Comparison of ENCODE assay signal across 11 mouse cellular contexts in the genomic region with DNA sequence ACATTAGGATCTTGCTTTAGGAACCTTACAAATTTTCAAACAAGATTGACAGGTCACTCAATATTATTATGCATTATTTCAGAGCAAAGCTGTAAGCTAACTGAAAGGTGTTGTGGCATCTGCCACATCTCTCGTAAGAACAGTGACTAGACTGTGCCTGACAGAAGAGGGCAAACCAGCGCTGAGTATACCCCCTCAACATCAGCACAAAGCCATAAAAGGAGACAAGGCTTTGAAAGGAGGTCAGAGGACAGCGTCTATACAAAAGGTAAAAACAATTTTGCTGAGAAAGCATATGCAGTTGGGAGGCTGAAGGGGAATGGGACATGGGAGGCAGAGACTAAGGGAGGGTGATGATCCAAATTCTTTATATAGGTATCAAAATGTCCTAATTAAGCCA. TPM values are rescaled to one million over a fixed set of nuclear protein-coding genes. Genes with fewer than 3 reads are reported as not detected.
DNase-seq lines count a peak whose midpoint lies in the region; ATAC-seq and TF ChIP-seq lines count a peak whose summit lies in the region.
"Had no signal": no experiment of that assay in that cellular context is flagged by ENCODE, and none has a peak within 500 bp of the region (broad histone marks: within the 10 kb centered on the region; RNA-seq: fewer than 3 reads in every experiment).

No protein-coding gene starts in this region.

- H3K27me3 ChIP-seq in testis, adult 2 months (ENCODE audit: control insufficient read depth, insufficient read depth, low read length): no peaks in the 10 kb centered on the region
- H3K27me3 ChIP-seq in liver, embryonic 12.5 days (replicated peaks): no peaks in the 10 kb centered on the region
- H3K27me3 ChIP-seq in stomach, postnatal 0 days (ENCODE audit: control insufficient read depth, insufficient read depth, low read length): no peaks in the 10 kb centered on the region

- intact Hi-C loops in gastrocnemius, adult 2 months (cut with DNase I): no loop called here
- intact Hi-C loops in gastrocnemius, postnatal 14 days (cut with DNase I; ENCODE audit: low total_unique reads): no loop called here

- no peak for TF ChIP-seq CTCF in gastrocnemius, adult 2 months (IDR thresholded peaks at IDR 0.05)
- TF ChIP-seq CTCF in testis, adult 2 months (IDR thresholded peaks at IDR 0.05; ENCODE audit: control insufficient read depth, insufficient read depth, insufficient replicate concordance, low read depth, low read length): no peak
- no peak for TF ChIP-seq CTCF in stomach, postnatal 0 days (IDR thresholded peaks at IDR 0.05; ENCODE audit: low read depth)

- ATAC-seq in liver, embryonic 12.5 days: no peak
- no peak for ATAC-seq in stomach, postnatal 0 days (ENCODE audit: low FRiP score, low TSS enrichment)

- peak overlapping the region; percentile 87 for H3K27ac ChIP-seq in gastrocnemius, adult 2 months
- H3K27ac ChIP-seq in testis, adult 2 months (ENCODE audit: control insufficient read depth, insufficient read depth, low read depth, low read length): no peak overlapping the region
- no peak overlapping the region for H3K27ac ChIP-seq in liver, embryonic 12.5 days
- peak overlapping the region; percentile 91 for H3K27ac ChIP-seq in stomach, postnatal 0 days (replicated peaks)

- TF ChIP-seq EP300 in stomach, postnatal 0 days (optimal IDR thresholded peaks at IDR 0.05): no peak

- no peak for TF ChIP-seq POLR2A in testis, adult 2 months (IDR thresholded peaks at IDR 0.05; ENCODE audit: control insufficient read depth, low read depth, low read length)

- 65% methylated on average over 3 of the region's 3 CpGs for WGBS in liver, embryonic 12.5 days (ENCODE audit: insufficient replicate concordance)
- 51% methylated on average over 3 of the region's 3 CpGs for WGBS in stomach, postnatal 0 days

- peaks cover 11% of the 10 kb centered on the region for H3K4me1 ChIP-seq in testis, adult 2 months (ENCODE audit: control insufficient read depth, insufficient read depth, low read length)
- H3K4me1 ChIP-seq in liver, embryonic 12.5 days: peaks cover 27% of the 10 kb centered on the region
- no peaks in the 10 kb centered on the region for H3K4me1 ChIP-seq in stomach, postnatal 0 days (replicated peaks; ENCODE audit: control insufficient read depth, insufficient read depth)

- no peaks in the 10 kb centered on the region for H3K36me3 ChIP-seq in testis, adult 2 months (ENCODE audit: control insufficient read depth, insufficient read depth, low read length)
- peaks cover under 1% of the 10 kb centered on the region; the same call in 1 of the 2 replicates for H3K36me3 ChIP-seq in liver, embryonic 12.5 days
- no peaks in the 10 kb centered on the region for H3K36me3 ChIP-seq in stomach, postnatal 0 days (ENCODE audit: control insufficient read depth, insufficient read depth, low read length)

- no peak for DNase-seq in gastrocnemius, adult 2 months
- DNase-seq in gastrocnemius, postnatal 14 days: no peak
- no peak for DNase-seq in testis, postnatal 14 days (ENCODE audit: low spot score)
- DNase-seq in stomach, postnatal 0 days (ENCODE audit: low spot score): no peak
- no peak for DNase-seq in thymus, postnatal 36 days
- no peak for DNase-seq in layer of hippocampus, adult 9-11 months

- H3K4me3 ChIP-seq in gastrocnemius, adult 2 months: peak overlapping the region; percentile 93
- peak overlapping the region; percentile 94 for H3K4me3 ChIP-seq in testis, adult 2 months (ENCODE audit: control insufficient read depth, low read depth, low read length)
- no peak overlapping the region for H3K4me3 ChIP-seq in liver, embryonic 12.5 days
- peak overlapping the region; percentile 90 for H3K4me3 ChIP-seq in stomach, postnatal 0 days (ENCODE audit: low read depth, low read length)

- no peaks in the 10 kb centered on the region for H3K9me3 ChIP-seq in liver, embryonic 12.5 days (replicated peaks)
- H3K9me3 ChIP-seq in stomach, postnatal 0 days (ENCODE audit: control insufficient read depth, low read length): no peaks in the 10 kb centered on the region

- no peak overlapping the region for H3K9ac ChIP-seq in liver, embryonic 12.5 days
- H3K9ac ChIP-seq in stomach, postnatal 0 days (ENCODE audit: low read length): no peak overlapping the region

- H3K4me2 ChIP-seq in liver, embryonic 12.5 days: peak overlapping the region; percentile 90
- H3K4me2 ChIP-seq in stomach, postnatal 0 days (replicated peaks; ENCODE audit: low read depth): peak overlapping the region; percentile 69

RNA-seq across cellular contexts. Expression of a gene that starts 0.5 kb away (rescaled TPM):
- total RNA-seq in gastrocnemius, adult 2 months (2021): 1 to 10 TPM; 6.1 to 6.6 TPM
- 10 to 100 TPM; 23.8 to 29.2 TPM for total RNA-seq in gastrocnemius, postnatal 14 days (2021)
- polyA plus RNA-seq in testis, adult 2 months (2012; rRNA removed): 10.1 and 10.8 TPM in 2 replicates
- polyA plus RNA-seq in liver, embryonic 12.5 days (2016; fragmentation: Nextera tagmentation; extraction: Ambion mirVana): 29.9 and 31.1 TPM in 2 replicates
- polyA plus RNA-seq in stomach, postnatal 0 days (2015; fragmentation: Nextera tagmentation; extraction: Ambion mirVana): 62.3 and 67.7 TPM in 2 replicates

RNA-seq across cellular contexts. Expression of a gene that starts 24.6 kb away (rescaled TPM):
- 1 to 10 TPM; 4.3 to 5.7 TPM for total RNA-seq in gastrocnemius, adult 2 months (2021)
- total RNA-seq in gastrocnemius, postnatal 14 days (2021): 1 to 10 TPM; 4.7 to 5.9 TPM
- 6.1 and 7.4 TPM in 2 replicates for polyA plus RNA-seq in testis, adult 2 months (2012; rRNA removed)
- polyA plus RNA-seq in liver, embryonic 12.5 days (2016; fragmentation: Nextera tagmentation; extraction: Ambion mirVana): 11.7 and 12.9 TPM in 2 replicates
- 11.5 and 12.4 TPM in 2 replicates for polyA plus RNA-seq in stomach, postnatal 0 days (2015; fragmentation: Nextera tagmentation; extraction: Ambion mirVana)

RNA-seq across cellular contexts. Expression of a gene that starts 37.4 kb away (rescaled TPM):
- not detected for total RNA-seq in gastrocnemius, adult 2 months (2021)
- not detected for total RNA-seq in gastrocnemius, postnatal 14 days (2021)
- polyA plus RNA-seq in testis, adult 2 months (2012; rRNA removed): not detected in 2 replicates
- polyA plus RNA-seq in liver, embryonic 12.5 days (2016; fragmentation: Nextera tagmentation; extraction: Ambion mirVana): 0.32 TPM in 1 of 2 replicates, not detected in the other
- not detected in 2 replicates for polyA plus RNA-seq in stomach, postnatal 0 days (2015; fragmentation: Nextera tagmentation; extraction: Ambion mirVana)
- total RNA-seq: left cerebral cortex, postnatal 10 days had no signal
- polyA plus RNA-seq: C2C12; frontal cortex, adult 2 months had no signal

RNA-seq across cellular contexts. Expression of a gene that starts 59.8 kb away (rescaled TPM):
- not detected for total RNA-seq in gastrocnemius, adult 2 months (2021)
- total RNA-seq in gastrocnemius, postnatal 14 days (2021): not detected
- polyA plus RNA-seq in testis, adult 2 months (2012; rRNA removed): not detected in 2 replicates
- polyA plus RNA-seq in liver, embryonic 12.5 days (2016; fragmentation: Nextera tagmentation; extraction: Ambion mirVana): not detected in 2 replicates
- polyA plus RNA-seq in stomach, postnatal 0 days (2015; fragmentation: Nextera tagmentation; extraction: Ambion mirVana): 0.18 and 0.35 TPM in 2 replicates
- polyA plus RNA-seq: C2C12 had no signal

Comparison
In these comparisons a context has a peak if more than half of its experiments do, and no peak if none do; other contexts are left out.
1. H3K27ac ChIP-seq: peak in gastrocnemius, adult 2 months (single experiment) and stomach, postnatal 0 days (single experiment); none in testis, adult 2 months (single experiment) and liver, embryonic 12.5 days (single experiment).